Mouse (Mus musculus) hindbrain, embryonic 14.5 days (tissue): ENCODE data around the gene Ankrd10. TPM values are rescaled to one million over a fixed set of nuclear protein-coding genes. Genes with fewer than 3 reads are reported as not detected.
"Not testable (repeated sequence)": the region's sequence is repeated elsewhere in the genome, so short reads cannot be mapped to it uniquely, and the experiment has no call there.

Experiments used
- ATAC-seq: fragments of 200-750 bp; cut with Nextera tagmentation; 2 replicates; pipeline ENCODE4 v1.8.0; 2017; ENCODE audit warnings: moderate number of reproducible peaks, mild to moderate bottlenecking, moderate TSS enrichment, moderate library complexity; ENCODE audit not compliant: low FRiP score
- DNase-seq: peaks from one replicate; pipeline ENCODE4 v3.0.0-alpha.2; 2015; ENCODE audit warnings: low spot score
- H3K27ac ChIP-seq: fragments of 300-500 bp; sonication (generic); 2 replicates; pipeline ENCODE4 v1.5.1; 2014; ENCODE audit warnings: mild to moderate bottlenecking, moderate library complexity
- H3K27me3 ChIP-seq: fragments of 300-500 bp; sonication (generic); 2 replicates; pipeline ENCODE4 v1.6.1; 2014; ENCODE audit warnings: mild to moderate bottlenecking, low read length, mixed read lengths; ENCODE audit not compliant: control insufficient read depth, insufficient read depth
- H3K36me3 ChIP-seq: fragments of 300-500 bp; sonication (generic); replicated peaks from 2 replicates; pipeline ENCODE4 v1.6.1; 2014; ENCODE audit not compliant: control insufficient read depth, insufficient read depth
- H3K4me1 ChIP-seq: fragments of 300-500 bp; sonication (generic); replicated peaks from 2 replicates; pipeline ENCODE4 v1.6.1; 2014; ENCODE audit warnings: antibody characterized with exemption, low read length, mixed read lengths; ENCODE audit not compliant: control insufficient read depth, insufficient read depth
- H3K4me2 ChIP-seq: fragments of 300-500 bp; sonication (generic); replicated peaks from 2 replicates; pipeline ENCODE4 v1.6.1; 2014; ENCODE audit warnings: mild to moderate bottlenecking, moderate library complexity
- H3K4me3 ChIP-seq: fragments of 300-500 bp; sonication (generic); replicated peaks from 2 replicates; pipeline ENCODE4 v1.5.1; 2014; ENCODE audit warnings: mild to moderate bottlenecking, low read length
- H3K9ac ChIP-seq: fragments of 300-500 bp; sonication (generic); 2 replicates; pipeline ENCODE4 v1.6.1; 2014
- H3K9me3 ChIP-seq: fragments of 300-500 bp; sonication (generic); 2 replicates; pipeline ENCODE4 v1.6.1; 2016; ENCODE audit warnings: low read length; ENCODE audit not compliant: control insufficient read depth
- WGBS: fragments of 180-500 bp; shearing (Covaris S2); extraction: QIAGEN DNeasy Blood & Tissue Kit; methylation state at CpG from one replicate; pipeline ENCODE4 v1.1.7; 2014; 5-methylcytosine and 5-hydroxymethylcytosine counted together
- polyA plus RNA-seq: library from polyadenylated mRNA; unstranded; fragments of >200 nt; fragmentation: Nextera tagmentation; extraction: Ambion mirVana; gene quantifications from 2 replicates; pipeline ENCODE4 v1.2.1, GENCODE M21; 2014

Ankrd10 gene
- polyA plus RNA-seq, result 84.6 and 88.6 TPM in 2 replicates

DNA sequence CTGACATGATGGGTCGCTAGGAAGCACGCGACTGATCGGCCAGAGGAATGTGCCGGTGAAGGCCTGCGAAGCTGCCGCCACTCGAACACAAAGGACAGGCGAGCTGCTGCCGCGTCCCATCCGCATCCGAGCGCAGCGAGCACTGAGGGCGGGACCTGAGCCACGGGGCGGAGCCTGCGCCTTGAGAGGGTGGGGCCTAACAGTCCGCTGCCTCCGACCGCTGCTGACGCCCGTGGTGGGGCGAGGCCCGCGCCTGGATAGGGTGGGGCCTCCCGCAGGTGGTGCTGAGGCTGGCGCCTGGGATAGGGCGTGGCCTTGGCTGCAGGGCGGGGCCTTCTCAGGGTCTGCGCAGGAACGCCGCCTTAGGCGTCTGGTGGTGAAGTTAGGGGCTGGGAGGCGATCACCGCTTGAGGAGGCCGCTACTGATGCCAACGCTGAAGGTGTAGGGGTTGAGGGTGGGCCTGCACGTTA is at the start of gene Ankrd10:
TSS of gene Ankrd10 (minus strand) at position 147 of the 471 bp plus-strand sequence.
- Histone ChIP-seq H3K27me3 (no peaks in the 10 kb centered on the region), H3K9me3 (no peaks in the 10 kb centered on the region), H3K4me2 (peak within 1 kb of the TSS; percentile 62), H3K27ac (peak within 1 kb of the TSS; percentile 99), H3K4me1 (peaks cover 29% of the 10 kb centered on the region), H3K9ac (peak within 1 kb of the TSS; percentile 97), H3K4me3 (peak within 1 kb of the TSS; percentile 100), H3K36me3 (peaks cover 20% of the 10 kb centered on the region)
- peak; percentile 94 for ATAC-seq
- 1% methylated on average over 40 of the region's 40 CpGs for WGBS
- DNase-seq, result peak; percentile 90

DNA sequence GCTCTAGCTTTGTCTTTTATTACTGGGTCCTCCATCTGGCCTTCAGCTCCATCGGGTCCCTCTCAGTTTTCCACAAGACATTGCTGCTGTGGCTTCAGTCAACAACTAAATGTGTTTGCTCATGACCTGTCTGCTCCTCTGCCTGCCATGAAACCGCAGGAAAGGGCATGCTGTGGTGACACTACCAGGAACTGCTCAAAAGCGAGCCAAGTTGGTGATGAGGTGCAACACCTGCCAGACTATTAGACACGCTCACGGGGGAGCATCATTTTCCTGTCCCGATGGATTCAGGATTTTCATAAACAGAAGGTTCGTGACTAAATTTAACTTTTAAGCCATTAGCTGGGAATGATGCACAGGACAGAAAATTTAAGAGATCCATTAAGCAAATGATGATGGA is 49.0 kb upstream of the Ankrd10 start:
- Histone ChIP-seq H3K4me2 (no peak overlapping the region), H3K36me3 (no peaks in the 10 kb centered on the region), H3K9ac (no peak overlapping the region), H3K27ac (no peak overlapping the region), H3K4me1 (no peaks in the 10 kb centered on the region), H3K9me3 (no peaks in the 10 kb centered on the region), H3K27me3 (no peaks in the 10 kb centered on the region), H3K4me3 (no peak overlapping the region)
- DNase-seq (no peak), ATAC-seq (no peak)
- 89% methylated on average over 7 of the region's 7 CpGs for whole genome bisulfite sequencing

DNA sequence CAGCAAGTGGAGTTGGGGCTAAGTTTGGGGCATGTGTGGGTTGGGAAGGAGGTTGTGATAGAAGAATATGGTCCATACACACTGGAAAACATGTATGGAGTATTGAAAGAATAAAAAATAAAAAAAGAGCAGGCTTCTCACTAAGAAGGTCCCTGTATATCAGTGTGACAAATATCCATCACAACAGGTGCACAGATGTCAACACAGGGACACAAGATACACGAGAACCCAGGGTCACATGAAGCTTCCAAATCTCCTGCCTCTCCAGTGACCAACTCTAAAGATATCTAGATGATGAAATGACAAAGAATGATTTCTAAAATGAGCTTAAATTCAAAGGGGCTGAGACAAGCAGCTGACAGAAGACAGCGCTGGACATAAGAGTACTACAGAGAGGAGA is 32.8 kb upstream of the Ankrd10 start:
- Histone ChIP-seq H3K4me3 (no peak overlapping the region), H3K36me3 (no peaks in the 10 kb centered on the region), H3K9me3 (no peaks in the 10 kb centered on the region), H3K4me1 (no peaks in the 10 kb centered on the region), H3K9ac (no peak overlapping the region), H3K4me2 (no peak overlapping the region), H3K27ac (no peak overlapping the region), H3K27me3 (no peaks in the 10 kb centered on the region)
- DNase-seq (no peak), ATAC-seq (no peak)
- 72% methylated on average over 2 of the region's 2 CpGs for WGBS

DNA sequence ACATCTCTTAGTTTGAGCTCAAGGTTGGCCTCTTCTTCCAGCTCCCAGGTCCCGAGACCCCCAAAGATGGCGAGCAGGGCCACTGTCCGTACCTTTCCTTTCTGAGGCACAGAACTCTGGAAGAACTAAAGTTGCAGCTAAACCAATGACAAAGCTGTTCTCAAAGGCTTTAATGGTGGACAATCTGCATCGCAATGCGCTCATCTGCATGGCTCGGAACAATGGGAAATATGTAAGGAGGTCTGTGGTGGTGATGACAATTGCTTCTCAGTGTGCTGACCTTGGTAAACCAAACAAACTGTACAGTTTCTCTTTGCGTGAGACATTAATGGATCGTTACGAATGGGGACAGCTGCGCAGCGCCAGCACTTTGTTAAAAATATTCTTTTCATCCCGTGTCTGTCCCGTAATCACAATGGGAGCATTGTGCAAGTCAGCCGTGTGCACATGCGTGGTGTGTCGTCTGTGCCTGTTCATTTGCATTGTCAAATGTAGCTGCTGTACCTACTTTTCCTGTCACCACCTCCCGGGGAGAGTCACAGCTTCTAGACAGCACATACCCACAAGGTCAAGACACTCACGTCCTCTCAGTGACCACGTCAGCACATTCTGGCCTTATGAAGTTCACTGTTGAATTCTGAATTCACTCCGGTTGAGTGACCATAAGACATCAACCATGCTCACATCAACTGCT is 30.6 kb upstream of the Ankrd10 start:
- ATAC-seq, H3K4me3 ChIP-seq, H3K4me2 ChIP-seq, H3K4me1 ChIP-seq, H3K36me3 ChIP-seq, H3K9me3 ChIP-seq, H3K27ac ChIP-seq, H3K27me3 ChIP-seq, DNase-seq, H3K9ac ChIP-seq: not testable (repeated sequence)
- WGBS, result 66% methylated on average over 20 of the region's 20 CpGs

DNA sequence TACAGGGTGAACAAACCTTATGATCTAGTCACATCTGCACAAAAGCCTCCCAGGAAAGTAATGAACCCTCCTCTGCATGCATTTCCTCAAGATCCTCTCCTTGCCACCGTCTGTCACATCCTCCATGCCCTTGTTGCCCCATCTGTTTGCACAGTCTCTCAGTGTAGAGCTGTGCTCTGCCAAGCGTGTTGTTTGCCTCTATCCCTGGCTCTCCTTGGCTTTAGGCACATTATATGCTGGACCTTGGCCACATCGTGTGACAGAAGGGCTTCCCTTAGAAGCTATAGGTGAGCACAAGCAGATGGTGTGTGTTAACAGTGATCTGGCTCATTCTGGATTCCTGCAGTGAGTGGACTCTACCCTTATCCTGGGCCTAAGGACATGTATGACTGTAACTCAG is 26.4 kb upstream of the Ankrd10 start:
- DNase-seq, result no peak
- WGBS, result 80% methylated on average over 3 of the region's 3 CpGs

DNA sequence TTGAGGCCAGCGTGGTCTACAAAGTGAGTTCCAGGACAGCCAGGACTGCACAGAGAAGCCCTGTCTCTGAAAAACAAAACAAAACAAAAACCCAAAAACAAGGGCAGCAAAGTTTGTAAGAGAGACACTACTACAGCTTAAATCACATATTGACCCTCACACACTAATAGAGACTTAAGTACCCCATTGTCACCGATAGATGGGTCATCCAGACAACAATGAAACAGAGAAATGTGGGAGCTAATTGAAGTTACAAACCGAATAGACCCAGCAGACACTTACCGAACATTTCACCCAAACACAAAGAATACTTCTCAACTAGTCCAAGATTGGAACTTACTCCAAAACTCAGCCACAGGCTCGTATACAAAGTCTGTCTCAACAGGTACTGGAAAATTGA is 14.5 kb upstream of the Ankrd10 start:
- no peak overlapping the region for H3K4me2 ChIP-seq
- H3K9ac ChIP-seq, result no peak overlapping the region
- H3K9me3 ChIP-seq, result no peaks in the 10 kb centered on the region
- H3K36me3 ChIP-seq, result no peaks in the 10 kb centered on the region
- no peaks in the 10 kb centered on the region for H3K27me3 ChIP-seq
- WGBS, result 91% methylated on average over 5 of the region's 5 CpGs
- DNase-seq (no peak), ATAC-seq (no peak)
- H3K4me1 ChIP-seq, result no peaks in the 10 kb centered on the region
- no peak overlapping the region for H3K4me3 ChIP-seq
- no peak overlapping the region for H3K27ac ChIP-seq

More for the DNA sequence above, 26.4 kb upstream of the Ankrd10 start:
- no peaks in the 10 kb centered on the region for H3K4me1 ChIP-seq
- H3K4me3 ChIP-seq, result no peak overlapping the region
- H3K4me2 ChIP-seq, result no peak overlapping the region
- no peak for ATAC-seq
- no peaks in the 10 kb centered on the region for H3K9me3 ChIP-seq
- H3K36me3 ChIP-seq, result no peaks in the 10 kb centered on the region
- no peak overlapping the region for H3K9ac ChIP-seq
- no peaks in the 10 kb centered on the region for H3K27me3 ChIP-seq
- no peak overlapping the region for H3K27ac ChIP-seq

DNA sequence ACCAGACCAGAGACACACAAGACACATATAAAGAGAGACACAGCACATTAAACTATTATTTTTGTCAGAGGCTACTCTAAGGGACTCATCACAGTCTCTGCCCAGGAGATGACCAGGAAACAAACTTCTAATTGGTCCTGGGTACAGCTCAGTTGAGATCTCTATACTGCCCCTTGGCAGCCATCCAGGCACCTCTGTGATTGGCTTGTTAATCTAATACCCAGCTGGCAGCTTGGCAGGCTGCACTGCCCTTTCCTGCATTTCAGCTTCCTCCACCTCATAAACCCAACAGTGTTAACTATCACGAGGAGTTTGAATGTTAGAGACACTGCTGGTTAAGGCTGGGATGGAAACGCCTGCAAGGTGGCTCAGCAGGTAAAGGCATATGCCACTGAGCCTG is 7.6 kb upstream of the Ankrd10 start:
- DNase-seq (no peak), ATAC-seq (no peak)
- Histone ChIP-seq H3K27ac (no peak overlapping the region), H3K9me3 (0 out of 2 replicates have a peak, but pooled peaks cover 4% of the 10 kb centered on the region), H3K36me3 (no peaks in the 10 kb centered on the region), H3K27me3 (no peaks in the 10 kb centered on the region), H3K4me1 (no peaks in the 10 kb centered on the region), H3K4me3 (no peak overlapping the region), H3K4me2 (no peak overlapping the region), H3K9ac (no peak overlapping the region)
- 80% methylated on average over 2 of the region's 2 CpGs for WGBS

DNA sequence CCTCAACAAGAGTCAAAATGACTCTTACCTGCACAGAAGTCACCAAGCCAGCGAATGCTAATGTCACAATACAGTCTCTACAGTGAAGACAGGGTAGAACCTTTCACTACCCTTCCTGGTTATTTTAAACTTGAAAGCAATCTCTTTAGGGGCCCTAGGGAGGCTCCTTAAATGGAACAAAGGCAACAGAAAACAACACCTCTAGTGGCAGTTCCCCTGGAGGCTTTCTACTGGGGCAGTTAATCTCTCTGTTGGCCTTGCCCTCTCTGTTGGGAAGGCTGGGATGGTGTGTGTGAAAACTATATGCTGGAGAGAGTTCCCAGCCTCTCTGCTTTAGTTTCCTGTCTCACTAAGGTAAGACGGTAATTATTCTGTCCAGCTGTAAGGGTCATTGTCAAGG is 5.0 kb upstream of the Ankrd10 start:
- H3K27ac ChIP-seq, result no peak overlapping the region
- H3K9me3 ChIP-seq, result 0 out of 2 replicates have a peak, but pooled peaks cover 4% of the 10 kb centered on the region
- no peak for ATAC-seq
- peaks cover 9% of the 10 kb centered on the region; the same call in 1 of the 2 replicates for H3K4me1 ChIP-seq
- no peak overlapping the region for H3K4me2 ChIP-seq
- H3K36me3 ChIP-seq, result no peaks in the 10 kb centered on the region
- WGBS, result 69% methylated on average over 2 of the region's 2 CpGs
- no peak overlapping the region for H3K9ac ChIP-seq
- no peak for DNase-seq
- no peak overlapping the region for H3K4me3 ChIP-seq
- H3K27me3 ChIP-seq, result no peaks in the 10 kb centered on the region

DNA sequence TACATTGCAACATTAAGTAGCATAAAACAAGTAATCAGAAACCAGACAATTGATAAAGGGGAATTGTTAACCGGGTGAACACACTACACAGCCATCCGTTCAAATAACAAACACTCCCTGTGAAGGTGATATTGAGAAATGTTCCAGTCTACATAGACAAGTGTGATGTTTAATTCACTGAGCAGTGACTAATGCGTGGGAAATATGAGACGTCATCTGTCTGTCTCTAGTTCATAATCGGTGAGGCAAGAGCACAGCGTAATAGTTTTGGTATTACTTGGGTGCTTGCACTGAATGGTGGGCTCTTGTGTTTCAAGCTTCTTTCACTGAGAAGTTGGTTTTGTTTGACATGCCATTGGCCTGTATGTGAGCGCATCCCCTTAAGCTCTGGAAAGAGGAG is 2.0 kb upstream of the Ankrd10 start:
- ATAC-seq (no peak), DNase-seq (no peak)
- peaks cover 1% of the 10 kb centered on the region; the same call in 1 of the 2 replicates for H3K36me3 ChIP-seq
- no peak overlapping the region for H3K9ac ChIP-seq
- H3K4me1 ChIP-seq, result peaks cover 26% of the 10 kb centered on the region
- WGBS, result 94% methylated on average over 7 of the region's 7 CpGs
- 0 out of 2 replicates have a peak, but pooled peaks cover 4% of the 10 kb centered on the region for H3K9me3 ChIP-seq
- H3K27ac ChIP-seq, result no peak overlapping the region
- H3K4me3 ChIP-seq, result no peak overlapping the region
- no peak overlapping the region for H3K4me2 ChIP-seq
- no peaks in the 10 kb centered on the region for H3K27me3 ChIP-seq
